ENCODE assay signal across 32 mouse cellular contexts in genomic region chr4:108392558-108392957, GRCm38 (mm10). TPM values are rescaled to one million over a fixed set of nuclear protein-coding genes. Genes with fewer than 3 reads are reported as not detected.
DNase-seq lines count a peak whose midpoint lies in the region; ATAC-seq and TF ChIP-seq lines count a peak whose summit lies in the region.
"Had no signal": no experiment of that assay in that cellular context is flagged by ENCODE, and none has a peak within 500 bp of the region (broad histone marks: within the 10 kb centered on the region; RNA-seq: fewer than 3 reads in every experiment).

No protein-coding gene starts in this region.

- H3K9ac ChIP-seq in kidney, embryonic 15.5 days: no peak overlapping the region
- H3K9ac ChIP-seq in intestine, postnatal 0 days (ENCODE audit: low read depth, low read length): no peak overlapping the region
- no peak overlapping the region for H3K9ac ChIP-seq in hindbrain, embryonic 13.5 days
- H3K9ac ChIP-seq: embryonic facial prominence, embryonic 12.5 days; forebrain, embryonic 15.5 days; hindbrain, embryonic 14.5 days; neural tube, embryonic 12.5 days had no signal

- ATAC-seq in kidney, embryonic 15.5 days (replicated peaks; ENCODE audit: low FRiP score): no peak
- ATAC-seq in intestine, postnatal 0 days: peak; percentile 62
- no peak for ATAC-seq in hindbrain, embryonic 13.5 days (ENCODE audit: low FRiP score)
- no peak for ATAC-seq in monocyte, adult 5-6 weeks (replicated peaks; ENCODE audit: insufficient number of reproducible peaks, low FRiP score, low TSS enrichment, poor library complexity, severe bottlenecking)
- ATAC-seq: forebrain, embryonic 15.5 days; midbrain, embryonic 16.5 days had no signal

- no peak for TF ChIP-seq POLR2A in kidney, adult 2 months (IDR thresholded peaks at IDR 0.05; ENCODE audit: low read depth, low read length)

- H3K4me3 ChIP-seq in kidney, adult 2 months (ENCODE audit: insufficient read depth, low read depth, low read length): no peak overlapping the region
- H3K4me3 ChIP-seq in kidney, embryonic 15.5 days (replicated peaks): no peak overlapping the region
- no peak overlapping the region for H3K4me3 ChIP-seq in intestine, postnatal 0 days (ENCODE audit: low read depth, low read length)
- H3K4me3 ChIP-seq in hindbrain, embryonic 13.5 days: no peak overlapping the region
- H3K4me3 ChIP-seq: embryonic facial prominence, embryonic 12.5 days; forebrain, embryonic 10.5 days; forebrain, embryonic 15.5 days; gastrocnemius, adult 2 months; myocyte; neural tube, embryonic 12.5 days had no signal

- 0 out of 2 replicates have a peak, but pooled peaks cover 4% of the 10 kb centered on the region for H3K4me1 ChIP-seq in kidney, adult 2 months (ENCODE audit: control insufficient read depth, insufficient read depth, low read length)
- peaks cover 13% of the 10 kb centered on the region for H3K4me1 ChIP-seq in kidney, embryonic 15.5 days
- peaks cover 6% of the 10 kb centered on the region; the same call in 1 of the 2 replicates for H3K4me1 ChIP-seq in intestine, postnatal 0 days (replicated peaks; ENCODE audit: control insufficient read depth, insufficient read depth, low read length)
- H3K4me1 ChIP-seq in hindbrain, embryonic 13.5 days (replicated peaks): peaks cover 11% of the 10 kb centered on the region

- 75% methylated on average over 2 of the region's 2 CpGs for WGBS in kidney, adult 2 months
- WGBS in kidney, embryonic 15.5 days: 80% methylated on average over 2 of the region's 2 CpGs
- WGBS in intestine, postnatal 0 days: 39% methylated on average over 2 of the region's 2 CpGs
- WGBS in hindbrain, embryonic 13.5 days: 85% methylated on average over 2 of the region's 2 CpGs

- H3K9me3 ChIP-seq in kidney, embryonic 15.5 days (replicated peaks): no peaks in the 10 kb centered on the region
- H3K9me3 ChIP-seq in intestine, postnatal 0 days (ENCODE audit: control insufficient read depth): 0 out of 2 replicates have a peak, but pooled peaks cover 5% of the 10 kb centered on the region
- H3K9me3 ChIP-seq in hindbrain, embryonic 13.5 days: no peaks in the 10 kb centered on the region
- H3K9me3 ChIP-seq: embryonic facial prominence, embryonic 12.5 days; forebrain, embryonic 15.5 days; neural tube, embryonic 12.5 days had no signal

- no peaks in the 10 kb centered on the region for H3K36me3 ChIP-seq in kidney, adult 2 months (ENCODE audit: control insufficient read depth, insufficient read depth, low read length)
- no peaks in the 10 kb centered on the region for H3K36me3 ChIP-seq in kidney, embryonic 15.5 days
- H3K36me3 ChIP-seq in intestine, postnatal 0 days (ENCODE audit: control insufficient read depth, insufficient read depth): no peaks in the 10 kb centered on the region
- H3K36me3 ChIP-seq in hindbrain, embryonic 13.5 days: no peaks in the 10 kb centered on the region
- H3K36me3 ChIP-seq: embryonic facial prominence, embryonic 12.5 days; forebrain, embryonic 10.5 days; forebrain, embryonic 15.5 days; neural tube, embryonic 12.5 days had no signal

- no peak for TF ChIP-seq CTCF in kidney, adult 2 months (conservative IDR thresholded peaks at IDR 0.05; ENCODE audit: insufficient read depth, insufficient read length, low read depth, low read length)
- TF ChIP-seq CTCF in intestine, postnatal 0 days (IDR thresholded peaks at IDR 0.05; ENCODE audit: low read depth): no peak

- H3K27me3 ChIP-seq in kidney, adult 2 months (replicated peaks; ENCODE audit: control insufficient read depth, insufficient read depth, low read length): no peaks in the 10 kb centered on the region
- no peaks in the 10 kb centered on the region for H3K27me3 ChIP-seq in kidney, embryonic 15.5 days
- no peaks in the 10 kb centered on the region for H3K27me3 ChIP-seq in intestine, postnatal 0 days (replicated peaks; ENCODE audit: control insufficient read depth, insufficient read depth, low read length)
- H3K27me3 ChIP-seq in hindbrain, embryonic 13.5 days: no peaks in the 10 kb centered on the region
- H3K27me3 ChIP-seq: embryonic facial prominence, embryonic 12.5 days; forebrain, embryonic 15.5 days; neural tube, embryonic 12.5 days had no signal

- no peak overlapping the region for H3K27ac ChIP-seq in kidney, adult 2 months (ENCODE audit: insufficient read depth, low read depth, low read length)
- H3K27ac ChIP-seq in kidney, embryonic 15.5 days: no peak overlapping the region
- no peak overlapping the region for H3K27ac ChIP-seq in intestine, postnatal 0 days (ENCODE audit: low read depth, low read length)
- H3K27ac ChIP-seq in hindbrain, embryonic 13.5 days: no peak overlapping the region
- H3K27ac ChIP-seq: embryonic facial prominence, embryonic 12.5 days; forebrain, embryonic 10.5 days; forebrain, embryonic 15.5 days; gastrocnemius, adult 2 months; hindbrain, embryonic 14.5 days; neural tube, embryonic 12.5 days had no signal

- no peak overlapping the region for H3K4me2 ChIP-seq in kidney, embryonic 15.5 days
- 0 out of 2 replicates have a peak overlapping the region, but pooled peaks have one; percentile 9 for H3K4me2 ChIP-seq in intestine, postnatal 0 days (replicated peaks; ENCODE audit: low read depth)
- no peak overlapping the region for H3K4me2 ChIP-seq in hindbrain, embryonic 13.5 days
- H3K4me2 ChIP-seq: embryonic facial prominence, embryonic 12.5 days; forebrain, embryonic 15.5 days; hindbrain, embryonic 14.5 days; midbrain, embryonic 11.5 days; neural tube, embryonic 12.5 days had no signal

- peak; percentile 11 for DNase-seq in kidney, adult 2 months
- DNase-seq in 416B (ENCODE audit: low read depth) (peak; percentile 64), MEL-GATA-1-ER (ENCODE audit: extremely low read depth, low read depth) (peak; percentile 33)
- no peak for DNase-seq in gastrocnemius, postnatal 25 days
- DNase-seq: adrenal gland, adult 8-10 months; B cell, adult 2 months; cerebellum, adult 2 months; cerebellum, postnatal 14 days; gastrocnemius, adult 2 months; heart, postnatal 4 days; left cerebral cortex, postnatal 4 days; lung, adult 18-20 months; lung, postnatal 10 days; right cerebral cortex, postnatal 4 days had no signal

RNA-seq across cellular contexts. Expression of gene Shisal2a, which starts 9.4 kb away (rescaled TPM):
- polyA plus RNA-seq in kidney, adult 2 months (2012; rRNA removed): 0.25 TPM in 1 of 2 replicates, not detected in the other
- polyA plus RNA-seq in kidney, embryonic 15.5 days (2015; fragmentation: Nextera tagmentation; extraction: Ambion mirVana): 1.0 and 1.7 TPM in 2 replicates
- 0.50 and 0.55 TPM in 2 replicates for polyA plus RNA-seq in intestine, postnatal 0 days (2015; fragmentation: Nextera tagmentation; extraction: Ambion mirVana)
- 4.9 and 5.3 TPM in 2 replicates for polyA plus RNA-seq in hindbrain, embryonic 13.5 days (2015; fragmentation: Nextera tagmentation; extraction: Ambion mirVana)
- not detected for total RNA-seq in gastrocnemius, postnatal 25 days (2021)
- total RNA-seq in monocyte, adult 5-6 weeks (2017): not detected in 3 replicates
- total RNA-seq: gastrocnemius, adult 2 months; gastrocnemius, postnatal 4 days; layer of hippocampus, adult 8-10 months; layer of hippocampus, postnatal 25 days; left cerebral cortex, adult 8-10 months; left cerebral cortex, postnatal 4 days had no signal
- polyA plus RNA-seq: testis, adult 2 months; thymus, postnatal 0 days had no signal

RNA-seq across cellular contexts. Expression of gene Gpx7, which starts 14.2 kb away (rescaled TPM):
- 6.2 and 7.5 TPM in 2 replicates for polyA plus RNA-seq in kidney, adult 2 months (2012; rRNA removed)
- polyA plus RNA-seq in kidney, embryonic 15.5 days (2015; fragmentation: Nextera tagmentation; extraction: Ambion mirVana): 62.3 and 69.4 TPM in 2 replicates
- polyA plus RNA-seq in intestine, postnatal 0 days (2015; fragmentation: Nextera tagmentation; extraction: Ambion mirVana): 21.7 and 22.9 TPM in 2 replicates
- polyA plus RNA-seq in hindbrain, embryonic 13.5 days (2015; fragmentation: Nextera tagmentation; extraction: Ambion mirVana): 34.1 and 35.8 TPM in 2 replicates
- total RNA-seq in gastrocnemius, postnatal 25 days (2021): 1 to 10 TPM; 7.0 to 7.9 TPM
- total RNA-seq in monocyte, adult 5-6 weeks (2017): 0.78 TPM in 1 of 3 replicates, not detected in the others
